Mouse (Mus musculus) thymus, adult 18-20 months (tissue): ENCODE measurements around the gene Zbtb16.

Experiments used
- DNase-seq, 2 experiments: peaks; one replicate each; pipeline ENCODE4 v3.0.0; 2022; ENCODE audit warnings: mixed read lengths in 2 of 2

Gene Zbtb16

DNA sequence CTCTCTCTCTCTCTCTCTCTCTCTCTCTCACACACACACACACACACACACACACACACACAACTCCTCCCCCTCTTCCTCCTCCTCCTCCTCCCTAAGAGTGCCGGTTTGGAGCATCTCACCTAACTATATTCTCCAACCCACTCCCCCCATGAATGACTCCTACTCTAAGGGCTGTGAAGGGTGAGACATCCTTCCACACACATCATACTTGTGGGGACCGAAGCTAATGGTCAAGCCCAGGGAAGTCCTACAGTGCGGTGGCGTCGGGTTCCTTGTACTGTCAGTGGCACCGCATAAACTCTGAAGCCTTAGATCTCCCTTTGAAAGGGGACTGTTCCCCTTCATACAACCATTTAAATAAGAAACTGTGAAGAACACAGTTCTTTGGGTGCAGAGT, 110.9 kb downstream of the Zbtb16 start:
- DNase-seq, result no peak

DNA sequence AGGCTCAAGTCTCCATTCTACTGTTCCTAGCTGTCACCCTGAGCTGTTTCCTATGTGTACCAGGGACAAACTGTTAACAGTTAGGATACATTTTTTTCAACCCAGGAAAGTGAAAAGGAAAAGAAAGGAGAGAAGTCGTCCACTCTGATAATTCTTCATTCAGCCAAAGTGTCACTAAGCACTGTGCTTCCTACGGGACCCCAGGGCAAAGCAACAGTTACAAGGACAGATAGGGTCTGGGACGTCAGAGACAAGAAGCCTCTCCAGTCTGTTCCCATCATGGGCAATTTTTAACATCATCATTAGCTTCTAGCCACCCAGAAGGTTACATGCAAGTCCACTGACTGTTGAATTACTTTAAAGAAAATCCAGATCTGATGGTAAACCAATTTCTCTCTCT, 111.3 kb downstream of the Zbtb16 start:
- no peak for DNase-seq

DNA sequence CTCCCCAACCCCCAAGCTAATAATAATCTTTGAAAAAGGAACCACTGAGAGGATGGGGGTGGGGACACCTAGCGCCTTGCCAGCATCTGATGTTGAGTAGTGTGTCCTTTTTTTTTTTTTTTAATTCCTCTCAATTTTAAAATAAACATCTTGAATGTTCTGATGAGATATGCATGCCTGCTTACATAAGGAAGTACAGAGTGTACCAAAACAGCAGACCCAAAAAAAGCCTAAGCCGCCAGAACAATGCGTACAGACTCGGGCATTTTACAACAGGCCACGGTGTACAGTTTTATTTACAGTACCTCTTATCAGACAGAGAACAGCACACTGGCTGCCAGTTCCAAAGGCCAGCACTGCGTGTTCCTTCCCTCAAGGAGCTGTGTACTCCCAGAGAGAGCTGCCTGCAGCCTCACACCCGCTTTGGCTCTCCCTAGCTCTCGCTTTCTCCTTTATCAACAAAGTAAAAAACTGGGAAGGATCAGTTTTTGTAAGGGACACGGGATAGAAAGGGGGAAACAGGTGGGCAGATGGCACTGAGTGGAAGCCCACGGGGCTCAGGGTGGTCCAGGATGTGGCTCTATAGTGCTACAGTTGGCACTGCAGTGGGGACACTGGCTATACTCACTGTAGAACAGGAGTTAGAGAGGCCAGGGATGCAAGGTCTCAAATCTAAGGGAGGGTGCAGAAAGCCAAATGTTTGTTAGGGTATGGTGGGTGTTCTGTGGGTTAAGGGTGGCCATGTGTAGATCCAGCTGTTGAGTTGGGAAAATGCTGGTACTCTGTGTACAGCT, 112.3 kb downstream of the Zbtb16 start:
- peak in 1 of 2 experiments; percentile 9 for DNase-seq

DNA sequence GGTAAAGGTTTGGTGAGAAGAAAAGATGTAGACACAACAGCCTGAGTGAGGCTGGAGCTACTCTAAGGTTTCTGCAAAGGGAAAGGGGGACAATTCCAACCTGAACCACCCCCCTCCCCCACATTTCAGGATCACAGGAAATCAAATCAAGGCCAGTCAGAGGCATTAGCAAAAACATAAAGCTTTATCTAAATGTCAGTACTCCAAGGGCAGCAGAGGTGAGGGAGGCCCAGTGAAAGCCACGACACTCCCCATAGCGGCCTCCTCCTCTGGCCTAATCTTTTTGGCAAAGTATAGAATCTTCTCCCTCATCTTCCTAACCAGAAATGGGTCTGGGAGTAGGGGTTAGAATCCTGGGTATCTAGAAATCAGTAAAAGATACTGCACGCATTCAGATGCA, 113.0 kb downstream of the Zbtb16 start:
- no peak for DNase-seq

DNA sequence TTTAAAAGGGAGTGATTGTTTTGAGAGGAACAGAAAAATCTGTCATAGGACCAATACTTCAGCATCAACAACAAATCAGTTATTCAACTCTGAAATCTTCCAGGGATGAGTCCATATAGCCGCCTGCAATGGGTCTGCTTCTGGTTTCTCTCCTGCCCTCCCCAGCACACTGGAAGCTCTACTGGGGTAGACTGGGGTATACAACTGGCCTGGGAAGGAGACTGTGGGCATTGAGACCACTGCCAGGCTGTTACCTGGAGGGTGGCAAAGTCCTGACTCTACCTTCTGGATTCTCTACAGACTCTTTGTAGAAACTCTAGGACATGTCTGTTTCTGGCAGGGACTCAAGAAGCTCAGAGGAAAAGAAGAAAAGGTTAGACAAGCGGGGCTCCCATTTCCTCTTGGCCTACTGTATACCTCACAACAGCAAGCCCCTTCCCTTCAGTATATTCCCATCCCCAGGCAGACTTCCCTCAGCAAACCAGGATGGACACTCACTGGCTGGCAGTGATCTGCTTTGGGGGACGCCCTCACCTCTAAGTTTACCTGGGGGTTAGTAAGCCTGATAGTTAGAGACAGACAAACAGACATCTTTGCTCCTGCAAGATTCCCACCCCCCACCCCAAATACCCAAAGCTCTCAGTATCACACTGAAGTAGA, 113.6 kb downstream of the Zbtb16 start:
- no peak for DNase-seq

DNA sequence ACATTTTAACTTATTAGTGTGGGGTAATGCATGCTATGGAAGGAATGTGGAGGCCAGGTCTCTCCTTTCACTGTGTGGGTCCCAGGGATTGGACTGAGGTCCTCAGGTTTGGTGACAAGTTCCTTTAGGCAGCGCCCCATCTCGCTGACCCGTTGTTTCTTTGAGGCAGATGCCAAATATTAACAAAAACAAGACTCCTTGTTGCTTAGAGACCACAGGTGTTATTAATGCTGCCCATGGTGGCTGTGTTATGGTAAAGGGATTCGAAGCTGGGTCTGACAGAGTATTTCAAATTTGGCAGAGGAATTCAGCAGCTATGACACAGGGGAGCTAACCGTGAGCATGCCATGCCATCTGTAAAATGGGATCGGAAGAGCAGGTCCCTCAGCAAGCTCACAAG, 114.4 kb downstream of the Zbtb16 start:
- DNase-seq, result no peak

DNA sequence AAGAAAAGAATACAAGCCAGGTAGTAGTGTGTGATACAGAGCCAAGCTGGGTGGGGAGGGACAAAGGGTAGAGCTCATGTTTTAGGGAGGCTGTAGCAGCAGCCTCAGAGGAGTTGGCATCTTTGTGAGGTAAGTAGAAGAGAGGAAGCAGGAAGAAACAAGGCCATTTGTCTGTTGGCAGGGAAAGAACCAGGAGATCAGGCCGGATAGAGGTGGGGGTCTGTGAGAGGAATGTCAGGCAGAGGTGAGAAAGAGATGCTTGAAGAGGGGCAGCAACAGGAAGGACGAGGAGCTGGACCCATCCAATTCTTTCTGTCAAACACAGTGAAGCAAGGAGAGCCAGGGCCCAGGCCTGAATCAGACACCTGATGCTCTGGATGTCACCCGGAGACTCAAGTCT, 114.8 kb downstream of the Zbtb16 start:
- DNase-seq, result no peak

DNA sequence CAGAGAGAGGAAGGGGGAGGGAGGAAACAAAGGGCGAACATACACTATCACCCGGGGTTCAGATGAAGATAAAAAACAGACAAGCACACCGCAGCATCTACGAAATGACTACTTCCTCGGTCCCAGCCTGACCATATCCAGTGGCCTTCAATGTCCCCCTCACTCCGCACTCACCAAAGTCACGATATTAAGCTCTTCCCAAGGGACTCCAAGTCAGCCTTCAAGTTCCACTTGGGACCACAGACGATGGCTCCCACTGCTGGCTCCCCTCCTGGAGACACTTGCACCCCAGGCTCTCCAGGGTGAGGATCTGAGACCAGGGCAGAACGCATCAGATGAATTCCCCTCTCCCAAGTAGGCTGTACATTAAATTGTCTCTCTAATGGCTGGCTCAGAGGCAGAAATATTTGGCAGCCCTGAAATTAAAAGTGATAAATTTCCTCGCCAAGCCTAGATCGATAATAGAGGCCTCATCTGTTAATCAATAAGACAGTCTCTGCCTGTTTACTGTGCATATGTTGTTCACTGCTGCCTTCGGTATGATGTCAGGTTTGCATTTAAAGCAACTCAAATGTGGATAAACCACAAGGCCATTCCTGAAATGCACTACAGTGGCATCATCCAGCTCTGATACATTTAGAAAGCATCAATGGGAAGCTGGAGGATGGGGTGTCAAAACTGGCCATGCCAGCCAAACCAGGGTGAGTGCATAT, 115.6 kb downstream of the Zbtb16 start:
- DNase-seq, result no peak

DNA sequence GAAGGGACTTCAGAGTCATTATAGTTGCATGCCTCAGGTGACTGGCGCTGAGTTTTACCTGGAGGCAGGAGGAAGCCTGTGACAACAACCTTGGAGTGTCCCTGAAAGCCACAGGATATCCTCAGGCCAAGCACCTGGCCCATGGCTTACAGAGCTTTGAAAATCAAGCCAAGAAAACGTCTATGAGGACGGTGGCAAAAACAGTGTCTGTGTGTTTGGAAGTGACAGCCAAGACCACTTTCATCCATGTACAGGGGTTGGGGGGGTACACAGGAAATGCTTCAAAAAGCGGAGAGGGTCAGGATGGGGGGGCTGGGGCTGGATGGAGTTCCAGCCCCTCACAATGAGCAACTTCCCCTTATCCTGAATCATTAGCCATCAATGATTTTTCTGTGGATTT, 116.4 kb downstream of the Zbtb16 start:
- DNase-seq, result no peak

DNA sequence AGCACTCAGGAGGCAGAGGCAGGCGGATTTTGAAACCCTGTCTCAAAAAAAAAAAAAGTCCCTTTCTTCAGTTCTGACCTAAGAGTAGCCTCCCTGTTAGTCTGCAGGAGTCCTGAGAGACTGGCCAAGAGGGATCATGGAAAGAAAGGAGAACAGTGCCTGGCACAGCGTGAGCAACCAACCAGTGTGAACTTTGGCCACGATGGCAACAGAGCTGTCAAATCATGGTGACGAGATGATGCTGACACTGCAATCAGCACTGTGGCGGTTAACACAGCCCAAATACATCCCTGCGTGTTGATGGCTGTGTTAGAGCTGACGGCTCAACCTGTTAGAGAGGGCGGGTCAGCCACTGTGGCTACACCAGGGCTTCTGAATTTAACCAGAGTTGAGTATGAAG, 119.5 kb downstream of the Zbtb16 start:
- no peak for DNase-seq

DNA sequence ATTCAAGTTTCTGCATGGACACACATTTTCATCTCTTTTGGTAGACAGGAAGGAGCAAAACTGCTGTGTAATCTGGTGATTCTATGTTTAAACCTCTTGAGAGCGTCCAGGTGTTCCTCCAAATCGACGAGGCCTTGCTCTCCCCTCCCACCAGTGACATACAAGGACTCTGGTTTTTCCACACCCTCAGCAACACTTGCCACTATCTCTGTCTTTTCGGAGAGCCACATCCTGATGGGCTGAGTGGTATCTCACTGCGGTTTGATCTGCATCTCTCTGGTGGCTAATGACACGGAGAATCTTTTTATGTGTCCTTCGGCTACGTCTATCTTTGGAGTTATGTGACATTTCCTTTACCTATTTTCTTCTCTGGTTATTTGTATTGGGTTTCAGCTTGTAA, 121.0 kb downstream of the Zbtb16 start:
- no peak for DNase-seq

DNA sequence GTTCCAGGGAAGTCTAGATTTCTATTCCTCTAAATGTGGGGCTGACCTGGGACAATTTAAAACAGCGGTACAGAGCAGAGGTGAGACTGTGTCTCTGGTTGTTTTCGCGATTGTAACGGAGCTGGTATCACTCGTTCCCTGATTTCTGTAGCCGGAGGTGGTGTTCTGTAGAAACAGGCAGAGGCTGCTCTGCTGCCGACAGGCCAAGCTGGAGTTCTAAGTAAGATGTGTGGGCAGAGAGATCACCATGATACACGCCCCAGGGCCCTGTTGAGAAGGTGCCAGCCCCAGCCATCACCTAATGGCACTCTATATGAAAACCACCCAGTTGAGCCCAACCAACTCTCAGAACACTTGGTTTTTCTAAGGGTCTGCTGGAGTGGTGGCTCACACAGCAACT, 122.2 kb downstream of the Zbtb16 start:
- no peak for DNase-seq

DNA sequence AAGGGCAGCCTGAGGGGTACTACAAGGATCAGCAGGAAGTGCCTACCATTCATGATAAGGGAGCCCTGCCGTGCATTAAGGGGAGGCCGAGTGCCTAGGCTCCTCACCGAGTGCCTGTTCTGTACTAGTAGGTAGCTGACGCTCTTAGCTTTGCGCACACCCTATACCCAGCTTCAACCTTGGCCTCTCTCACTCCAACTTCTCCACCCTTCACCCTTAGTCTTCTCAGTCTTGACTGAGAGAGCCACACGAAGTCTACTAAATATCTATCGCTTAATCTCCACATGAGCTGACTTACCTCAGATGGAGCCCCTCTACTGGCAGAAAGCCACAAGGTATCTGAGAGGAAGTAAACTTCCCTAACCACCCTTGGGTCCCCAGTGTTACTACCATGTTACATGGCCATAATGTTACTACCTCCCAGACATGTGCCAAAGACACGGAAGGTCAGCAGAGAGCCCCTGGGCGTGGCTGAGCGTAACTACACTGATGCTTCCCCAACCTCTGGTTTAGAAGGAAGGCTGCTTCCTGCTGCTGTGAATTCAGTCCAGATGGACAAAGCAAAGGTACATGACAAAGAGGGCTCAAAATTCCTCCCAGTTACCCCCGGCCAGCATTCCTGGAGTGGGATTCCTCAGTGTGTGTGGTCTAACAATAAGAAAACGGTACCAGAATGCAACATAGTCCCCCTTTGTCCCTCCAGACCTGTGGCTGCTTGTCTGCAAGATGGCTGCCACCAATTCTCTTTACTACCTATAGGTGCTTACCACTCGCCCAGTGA, 122.8 kb downstream of the Zbtb16 start:
- DNase-seq, result no peak

DNA sequence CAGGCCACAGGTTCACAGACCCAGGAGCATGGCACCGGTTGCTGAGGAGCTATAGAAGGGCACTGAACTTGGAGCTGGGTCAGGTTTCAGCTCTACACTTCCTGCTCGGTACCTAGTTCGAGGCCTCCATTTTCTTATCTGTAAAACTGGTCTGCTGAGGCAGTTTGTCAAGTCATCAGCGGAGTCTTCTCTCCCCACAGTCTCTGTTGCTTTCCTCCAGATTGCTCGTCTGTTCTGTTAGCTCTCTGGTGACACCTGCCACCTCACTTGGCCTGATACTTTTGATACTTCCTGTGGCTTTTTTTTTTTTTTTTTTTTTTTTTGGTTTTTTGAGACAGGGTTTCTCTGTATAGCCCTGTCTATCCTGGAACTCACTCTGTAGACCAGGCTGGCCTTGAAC, 124.2 kb downstream of the Zbtb16 start:
- no peak for DNase-seq

DNA sequence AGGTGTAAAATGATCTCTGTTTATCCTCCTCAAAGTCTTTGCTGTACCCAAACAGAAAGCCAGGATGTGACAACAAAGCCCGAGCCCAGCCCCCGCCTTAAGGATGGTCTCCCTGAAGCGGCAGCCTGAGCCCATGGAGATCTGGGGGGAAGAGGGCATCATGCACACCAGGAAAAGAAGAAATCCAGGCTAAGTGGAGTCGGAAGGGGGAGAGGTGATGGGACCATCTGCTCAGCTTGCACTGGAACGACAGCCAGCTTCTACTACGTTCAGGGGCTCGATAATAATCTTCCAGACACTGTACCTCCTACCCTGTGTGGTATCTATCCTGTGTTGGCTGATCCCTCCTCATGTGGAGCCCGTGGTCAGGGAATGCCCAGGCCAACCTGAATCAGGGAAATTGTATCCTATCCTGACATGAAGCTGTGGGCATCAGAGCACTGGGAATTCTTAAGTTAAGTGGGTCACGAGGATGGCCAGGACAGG, 124.7 kb downstream of the Zbtb16 start:
- DNase-seq, result no peak

DNA sequence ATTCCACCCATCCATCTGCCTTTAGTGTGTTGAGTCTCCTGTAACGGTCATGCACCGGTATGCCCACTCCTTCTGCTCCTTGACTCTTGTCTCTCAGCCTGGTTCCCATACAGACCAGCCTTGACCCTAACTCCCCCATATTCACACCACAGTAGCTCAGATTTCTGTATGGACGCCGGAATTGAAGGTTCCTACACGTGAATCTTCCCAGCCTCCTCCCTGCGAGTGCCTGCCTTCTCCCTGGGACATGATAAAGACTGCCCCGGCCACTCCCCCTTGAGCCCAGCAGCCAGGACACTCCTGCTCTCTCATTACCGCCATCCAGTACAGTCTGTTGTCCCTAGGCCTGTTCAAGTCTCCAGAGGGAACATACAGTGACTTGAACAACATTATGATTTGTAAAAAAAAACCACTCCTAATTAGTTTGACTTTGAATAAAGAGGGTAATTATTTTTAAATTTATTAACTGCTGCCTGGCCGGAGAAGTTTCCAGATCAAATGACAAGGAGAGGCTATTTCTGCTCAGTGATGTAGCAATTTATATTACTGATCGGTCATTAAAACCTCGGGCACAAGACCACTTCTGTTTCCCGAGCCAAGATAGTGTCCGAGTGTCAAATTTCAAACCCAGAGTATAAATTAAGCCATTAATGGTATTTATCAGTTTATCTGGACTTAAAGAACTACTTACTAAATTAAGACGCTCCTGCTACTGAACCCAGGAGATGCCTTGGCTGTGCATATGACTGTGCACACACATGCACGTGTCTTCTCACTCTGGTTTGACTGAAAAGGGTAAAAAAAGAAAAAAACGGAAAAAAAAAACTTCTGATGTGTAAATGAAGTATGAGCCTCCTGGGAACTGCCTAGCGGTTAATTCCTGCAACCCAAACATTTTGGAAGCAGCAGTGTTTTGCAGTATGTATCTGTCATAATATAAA, 125.4 kb downstream of the Zbtb16 start:
- DNase-seq, result no peak

DNA sequence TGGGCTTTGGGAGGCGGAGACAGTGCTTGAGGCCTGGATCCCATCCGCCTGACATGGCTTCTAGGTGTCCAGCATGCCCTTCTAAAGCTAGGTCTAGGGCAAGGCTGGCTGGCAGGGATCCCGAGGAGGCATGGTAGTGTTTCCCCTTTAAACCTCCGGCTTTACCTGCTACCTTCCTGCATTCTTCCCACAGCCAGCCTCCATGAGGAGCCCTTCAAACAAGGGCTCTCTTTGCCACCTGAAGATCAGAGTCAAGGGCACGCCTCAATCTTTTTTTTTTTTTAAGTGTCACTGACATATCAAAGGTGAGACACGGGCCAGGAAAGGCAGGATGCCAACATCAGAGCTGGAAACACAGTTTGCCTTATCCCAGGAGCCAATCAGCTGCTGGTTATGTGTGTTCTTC, 128.2 kb downstream of the Zbtb16 start:
- no peak for DNase-seq

DNA sequence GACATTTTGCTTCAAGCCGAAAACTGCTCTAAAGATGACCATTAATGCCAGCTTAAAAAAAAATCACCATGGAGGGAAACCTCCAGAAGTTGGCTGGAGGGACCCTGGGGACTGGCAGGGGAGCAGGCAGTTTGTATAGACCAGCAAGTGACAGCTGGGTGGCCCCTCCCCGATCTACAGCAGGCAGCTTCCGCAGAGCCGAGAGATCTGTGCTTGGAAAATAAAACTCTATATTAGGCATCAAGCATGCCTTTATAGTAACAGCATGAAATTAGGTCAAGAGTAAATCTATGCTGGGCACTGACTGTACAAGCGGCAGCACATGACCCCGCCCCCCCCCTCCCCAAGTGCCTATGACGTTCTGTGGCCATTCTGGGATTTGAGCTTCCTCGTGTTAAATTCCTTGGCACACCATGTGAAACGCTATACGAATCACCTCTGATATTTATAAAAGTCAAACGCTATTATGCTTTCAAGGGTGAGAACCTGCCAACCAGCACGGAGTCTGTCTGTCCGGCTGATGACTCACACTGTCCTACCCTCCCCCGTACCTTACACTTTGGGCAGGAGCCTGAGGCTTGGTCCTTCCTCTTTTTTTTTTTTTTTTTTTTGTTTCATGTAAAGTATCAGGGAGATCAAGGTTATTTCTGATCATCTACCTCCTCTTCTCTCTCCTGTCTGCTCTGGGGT, 128.7 kb downstream of the Zbtb16 start:
- DNase-seq, result no peak

DNA sequence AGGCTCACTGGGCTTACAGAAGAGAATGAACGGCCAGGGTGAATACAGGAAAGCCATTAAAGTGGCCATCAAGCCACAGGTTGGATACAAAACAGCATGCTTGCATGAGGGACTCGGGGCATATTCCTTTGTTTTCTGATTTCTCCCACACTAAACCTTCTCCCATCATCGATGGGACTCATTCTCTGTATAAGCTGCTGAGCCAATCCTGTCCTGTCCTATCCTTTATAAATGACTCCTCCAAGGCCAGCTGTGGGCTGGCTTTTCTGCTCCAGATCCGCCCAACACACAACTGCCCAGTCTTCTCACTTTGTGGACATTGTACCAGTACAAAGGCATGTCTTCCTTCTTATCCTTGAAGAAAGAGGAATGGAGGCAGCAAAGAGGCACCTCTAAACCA, 134.7 kb downstream of the Zbtb16 start:
- DNase-seq, result no peak

DNA sequence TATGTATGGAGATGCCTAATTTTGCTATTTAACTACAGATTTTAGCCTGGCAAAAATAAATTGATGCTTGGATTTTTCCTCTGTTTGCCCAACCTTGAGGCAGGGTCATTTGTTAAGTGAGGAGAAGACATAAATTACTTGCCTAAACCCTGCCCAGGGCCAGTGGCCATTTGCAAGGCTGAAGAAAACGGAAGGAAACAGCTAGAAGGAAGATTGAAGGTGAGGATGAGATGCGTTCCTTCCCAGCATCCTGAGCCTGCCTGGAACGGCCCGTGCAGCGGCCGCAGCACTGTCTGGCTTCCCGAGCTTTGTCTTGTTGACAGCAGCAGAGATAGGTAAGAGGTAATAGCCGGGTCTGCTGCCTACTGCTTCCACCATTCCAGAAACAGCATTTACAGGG, 135.2 kb downstream of the Zbtb16 start:
- DNase-seq, result no peak

DNA sequence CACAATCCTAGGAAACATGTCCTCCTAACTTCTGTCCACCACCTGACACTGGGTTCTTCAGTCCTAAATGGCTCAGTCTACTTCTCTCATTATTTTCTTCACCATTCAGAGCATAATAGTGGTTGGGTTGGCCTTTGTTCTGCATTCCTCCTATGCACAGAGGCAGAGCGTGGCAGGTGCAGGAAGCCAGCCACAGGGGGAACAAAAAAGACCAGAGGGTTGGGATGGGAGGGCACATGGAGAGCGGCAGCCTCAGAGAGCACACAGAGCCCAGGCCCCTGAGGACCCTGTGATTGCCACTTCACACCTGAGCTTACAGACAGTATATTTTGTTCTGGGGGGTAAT, 138.6 kb downstream of the Zbtb16 start:
- DNase-seq, result no peak
